Mouse (Mus musculus): ENCODE results near the gene Rnf39. TPM values are rescaled to one million over a fixed set of nuclear protein-coding genes. Genes with fewer than 3 reads are reported as not detected.

Rnf39 gene
- polyA plus RNA-seq, 1 experiment from 2014 or later, result 48.9 TPM

GRCm38 (mm10) chr17:36950981-36951947 is 8.5 kb downstream of the Rnf39 start, which contains the start of gene Ppp1r11:
Gene Ppp1r11, minus strand, starts transcription at chr17:36951741.
- DNase-seq (ENCODE audit: low spot score) (peak; percentile 97), ATAC-seq (ENCODE audit: low FRiP score, low TSS enrichment) (peak; percentile 99)
- H3K27me3 ChIP-seq (ENCODE audit: control insufficient read depth, insufficient read depth, low read length), result no peaks in the 10 kb centered on the region; the same call in 1 of the 2 replicates
- 2% methylated on average over 36 of the region's 36 CpGs for WGBS
- H3K9ac ChIP-seq (ENCODE audit: low read length), result peak within 1 kb of the TSS; percentile 68
- TF ChIP-seq EP300 (optimal IDR thresholded peaks at IDR 0.05), result no peak
- TF ChIP-seq CTCF (IDR thresholded peaks at IDR 0.05; ENCODE audit: low read depth), result no peak
- no peaks in the 10 kb centered on the region for H3K4me1 ChIP-seq (replicated peaks; ENCODE audit: control insufficient read depth, insufficient read depth)
- peak within 1 kb of the TSS; percentile 42; the same call in 1 of the 2 replicates for H3K27ac ChIP-seq (replicated peaks)
- peak within 1 kb of the TSS; percentile 72 for H3K4me3 ChIP-seq (ENCODE audit: low read depth, low read length)
- H3K9me3 ChIP-seq (ENCODE audit: control insufficient read depth, low read length), result no peaks in the 10 kb centered on the region
- H3K4me2 ChIP-seq (replicated peaks; ENCODE audit: low read depth), result peak within 1 kb of the TSS; percentile 70
- no peaks in the 10 kb centered on the region for H3K36me3 ChIP-seq (ENCODE audit: control insufficient read depth, insufficient read depth, low read length)

GRCm38 (mm10) chr17:36952631-36953030 is 9.9 kb downstream of the Rnf39 start:
- no peak for ATAC-seq (ENCODE audit: low FRiP score, low TSS enrichment)
- no peaks in the 10 kb centered on the region for H3K9me3 ChIP-seq (ENCODE audit: control insufficient read depth, low read length)
- no peak for DNase-seq (ENCODE audit: low spot score)
- no peak overlapping the region for H3K27ac ChIP-seq (replicated peaks)
- no peaks in the 10 kb centered on the region for H3K36me3 ChIP-seq (ENCODE audit: control insufficient read depth, insufficient read depth, low read length)
- no peaks in the 10 kb centered on the region; the same call in 1 of the 2 replicates for H3K4me1 ChIP-seq (replicated peaks; ENCODE audit: control insufficient read depth, insufficient read depth)
- no peak overlapping the region for H3K4me3 ChIP-seq (ENCODE audit: low read depth, low read length)
- no peak for TF ChIP-seq CTCF (IDR thresholded peaks at IDR 0.05; ENCODE audit: low read depth)
- no peak for TF ChIP-seq EP300 (optimal IDR thresholded peaks at IDR 0.05)
- WGBS, result 84% methylated on average over 2 of the region's 2 CpGs
- H3K9ac ChIP-seq (ENCODE audit: low read length), result no peak overlapping the region
- no peaks in the 10 kb centered on the region for H3K27me3 ChIP-seq (ENCODE audit: control insufficient read depth, insufficient read depth, low read length)
- no peak overlapping the region for H3K4me2 ChIP-seq (replicated peaks; ENCODE audit: low read depth)

- no peaks in the 10 kb centered on the region for H3K27me3 ChIP-seq (ENCODE audit: control insufficient read depth, insufficient read depth, low read length)
- DNase-seq (ENCODE audit: low spot score) (no peak), ATAC-seq (ENCODE audit: low FRiP score, low TSS enrichment) (no peak)
- TF ChIP-seq CTCF (IDR thresholded peaks at IDR 0.05; ENCODE audit: low read depth) (no peak), EP300 (optimal IDR thresholded peaks at IDR 0.05) (no peak)
- H3K9me3 ChIP-seq (ENCODE audit: control insufficient read depth, low read length), result no peaks in the 10 kb centered on the region
- H3K4me1 ChIP-seq (replicated peaks; ENCODE audit: control insufficient read depth, insufficient read depth), result no peaks in the 10 kb centered on the region; the same call in 1 of the 2 replicates
- H3K36me3 ChIP-seq (ENCODE audit: control insufficient read depth, insufficient read depth, low read length), result no peaks in the 10 kb centered on the region
- WGBS, result 86% methylated on average over 1 of the region's 1 CpGs
- no peak overlapping the region for H3K4me3 ChIP-seq (ENCODE audit: low read depth, low read length)
- H3K9ac ChIP-seq (ENCODE audit: low read length), result no peak overlapping the region
- H3K27ac ChIP-seq (replicated peaks), result no peak overlapping the region
- H3K4me2 ChIP-seq (replicated peaks; ENCODE audit: low read depth), result no peak overlapping the region
These were observed 10.3 kb downstream of the Rnf39 start for GRCm38 (mm10) chr17:36953062-36953461.

- TF ChIP-seq CTCF (IDR thresholded peaks at IDR 0.05; ENCODE audit: low read depth) (no peak; the same call in 1 of the 2 replicates), EP300 (optimal IDR thresholded peaks at IDR 0.05) (no peak)
- Histone ChIP-seq H3K27me3 (ENCODE audit: control insufficient read depth, insufficient read depth, low read length) (no peaks in the 10 kb centered on the region), H3K4me1 (replicated peaks; ENCODE audit: control insufficient read depth, insufficient read depth) (no peaks in the 10 kb centered on the region; the same call in none of the 2 replicates), H3K4me2 (replicated peaks; ENCODE audit: low read depth) (peak within 1 kb of the TSS; percentile 81), H3K27ac (replicated peaks) (peak within 1 kb of the TSS; percentile 78), H3K4me3 (ENCODE audit: low read depth, low read length) (peak within 1 kb of the TSS; percentile 70), H3K36me3 (ENCODE audit: control insufficient read depth, insufficient read depth, low read length) (no peaks in the 10 kb centered on the region), H3K9ac (ENCODE audit: low read length) (peak within 1 kb of the TSS; percentile 76), H3K9me3 (ENCODE audit: control insufficient read depth, low read length) (no peaks in the 10 kb centered on the region)
- peak; percentile 99 for ATAC-seq (ENCODE audit: low FRiP score, low TSS enrichment)
- DNase-seq (ENCODE audit: low spot score), result peak; percentile 97
- under 1% methylated on average over 46 of the region's 46 CpGs for WGBS
These were observed 15.5 kb downstream of the Rnf39 start, which contains the start of the genes Znrd1 and Znrd1as for GRCm38 (mm10) chr17:36957999-36958743. Gene Znrd1, minus strand, starts transcription at chr17:36958559. Gene Znrd1as, plus strand, starts transcription at chr17:36958592.

DNA sequence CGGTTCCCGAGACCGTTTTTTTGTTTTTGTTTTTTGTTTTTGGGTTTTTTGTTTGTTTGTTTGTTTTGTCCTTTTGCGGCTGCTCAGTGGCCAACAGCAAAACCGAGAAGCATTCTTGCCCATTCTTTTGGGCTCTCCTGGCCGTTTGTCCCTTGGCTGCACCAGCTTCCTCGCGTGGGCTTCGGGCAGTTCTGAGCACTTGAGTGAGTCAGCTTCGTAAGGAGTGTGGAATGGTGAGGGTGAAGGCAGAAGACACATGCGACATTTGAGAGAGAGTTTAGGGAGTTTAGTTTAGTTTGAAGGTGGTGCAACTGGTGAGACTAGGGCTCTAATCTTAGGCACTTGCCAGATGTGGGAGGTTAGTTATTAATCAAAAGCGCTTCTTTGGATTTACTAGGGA is 16.2 kb downstream of the Rnf39 start:
- no peaks in the 10 kb centered on the region for H3K27me3 ChIP-seq (ENCODE audit: control insufficient read depth, insufficient read depth, low read length)
- H3K4me1 ChIP-seq (replicated peaks; ENCODE audit: control insufficient read depth, insufficient read depth), result no peaks in the 10 kb centered on the region; the same call in none of the 2 replicates
- H3K4me3 ChIP-seq (ENCODE audit: low read depth, low read length), result peak overlapping the region; percentile 70
- DNase-seq (ENCODE audit: low spot score) (peak; percentile 29), ATAC-seq (ENCODE audit: low FRiP score, low TSS enrichment) (no peak)
- no peaks in the 10 kb centered on the region for H3K36me3 ChIP-seq (ENCODE audit: control insufficient read depth, insufficient read depth, low read length)
- 6% methylated on average over 12 of the region's 12 CpGs for WGBS
- H3K4me2 ChIP-seq (replicated peaks; ENCODE audit: low read depth), result peak overlapping the region; percentile 81
- H3K9me3 ChIP-seq (ENCODE audit: control insufficient read depth, low read length), result no peaks in the 10 kb centered on the region
- peak overlapping the region; percentile 78 for H3K27ac ChIP-seq (replicated peaks)
- TF ChIP-seq EP300 (optimal IDR thresholded peaks at IDR 0.05) (no peak), CTCF (IDR thresholded peaks at IDR 0.05; ENCODE audit: low read depth) (no peak)
- H3K9ac ChIP-seq (ENCODE audit: low read length), result peak overlapping the region; percentile 76
